Mouse (Mus musculus): ENCODE data around the gene Tspoap1. TPM values are rescaled to one million over a fixed set of nuclear protein-coding genes. Genes with fewer than 3 reads are reported as not detected.

The Tspoap1 gene
- polyA plus RNA-seq, 1 experiment from 2014 or later = 11.0 TPM

GRCm38 (mm10) chr11:87756251-87756820, 4.0 kb upstream of the Tspoap1 start:
- Histone ChIP-seq H3K9me3 (no peaks in the 10 kb centered on the region), H3K36me3 (replicated peaks) (no peaks in the 10 kb centered on the region), H3K4me3 (peak overlapping the region; percentile 33), H3K27ac (peak overlapping the region; percentile 63; the same call in 1 of the 2 replicates), H3K27me3 (ENCODE audit: poor library complexity, severe bottlenecking) (peaks cover 22% of the 10 kb centered on the region), H3K4me1 (peaks cover 20% of the 10 kb centered on the region)
- WGBS = 88% methylated on average over 15 of the region's 15 CpGs
- DNase-seq (ENCODE audit: extremely low spot score, low spot score) = no peak

DNA sequence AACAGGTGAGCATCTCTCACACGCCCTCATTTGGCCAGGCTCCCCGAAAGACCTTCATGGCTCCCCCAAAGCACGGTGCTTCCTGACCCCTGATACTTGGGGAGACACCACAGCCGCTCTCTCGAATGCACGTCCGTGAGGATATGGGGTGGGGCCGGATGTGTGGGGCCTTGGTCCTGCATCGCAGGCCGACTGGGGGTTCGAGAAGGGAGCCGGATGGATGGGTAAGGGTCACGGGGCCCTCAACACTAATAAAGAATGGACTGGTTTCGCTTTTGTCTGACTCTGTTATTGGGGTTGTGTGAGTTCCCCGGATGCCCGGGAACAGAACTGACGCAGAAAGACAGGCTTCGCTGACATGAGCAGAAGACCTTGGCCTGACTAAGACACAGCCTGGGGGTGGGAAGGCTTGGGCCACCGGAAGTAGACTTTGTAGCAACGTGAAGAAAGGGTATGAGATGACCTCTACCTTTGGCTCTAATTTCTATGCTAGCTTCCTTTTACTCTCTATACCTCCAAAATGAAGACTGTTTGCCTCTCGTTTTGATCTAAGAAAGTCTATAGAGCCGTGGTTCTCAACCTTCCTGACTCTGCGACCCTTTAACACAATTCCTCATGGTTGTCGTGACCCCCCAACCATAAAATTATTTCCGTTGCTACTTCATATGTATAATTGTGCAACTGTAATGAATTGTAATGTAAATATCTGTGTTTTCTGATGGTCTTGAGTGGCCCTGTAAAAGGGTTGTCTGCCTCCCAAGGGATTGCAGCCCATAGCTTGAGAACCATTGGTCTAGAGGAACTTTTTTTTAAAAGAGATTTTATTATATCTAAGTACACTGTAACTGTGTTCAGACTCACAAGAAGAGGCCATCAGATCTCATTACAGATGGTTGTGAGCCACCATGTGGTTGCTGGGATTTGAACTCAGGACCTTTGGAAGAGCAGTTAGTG, 3.1 kb upstream of the Tspoap1 start:
- Histone ChIP-seq H3K27me3 (ENCODE audit: poor library complexity, severe bottlenecking) (peaks cover 32% of the 10 kb centered on the region), H3K4me1 (peaks cover 20% of the 10 kb centered on the region), H3K4me3 (peak overlapping the region; percentile 33), H3K27ac (no peak overlapping the region), H3K9me3 (no peaks in the 10 kb centered on the region), H3K36me3 (replicated peaks) (no peaks in the 10 kb centered on the region)
- whole genome bisulfite sequencing = 91% methylated on average over 25 of the region's 25 CpGs
- DNase-seq (ENCODE audit: extremely low spot score, low spot score) = no peak

DNA sequence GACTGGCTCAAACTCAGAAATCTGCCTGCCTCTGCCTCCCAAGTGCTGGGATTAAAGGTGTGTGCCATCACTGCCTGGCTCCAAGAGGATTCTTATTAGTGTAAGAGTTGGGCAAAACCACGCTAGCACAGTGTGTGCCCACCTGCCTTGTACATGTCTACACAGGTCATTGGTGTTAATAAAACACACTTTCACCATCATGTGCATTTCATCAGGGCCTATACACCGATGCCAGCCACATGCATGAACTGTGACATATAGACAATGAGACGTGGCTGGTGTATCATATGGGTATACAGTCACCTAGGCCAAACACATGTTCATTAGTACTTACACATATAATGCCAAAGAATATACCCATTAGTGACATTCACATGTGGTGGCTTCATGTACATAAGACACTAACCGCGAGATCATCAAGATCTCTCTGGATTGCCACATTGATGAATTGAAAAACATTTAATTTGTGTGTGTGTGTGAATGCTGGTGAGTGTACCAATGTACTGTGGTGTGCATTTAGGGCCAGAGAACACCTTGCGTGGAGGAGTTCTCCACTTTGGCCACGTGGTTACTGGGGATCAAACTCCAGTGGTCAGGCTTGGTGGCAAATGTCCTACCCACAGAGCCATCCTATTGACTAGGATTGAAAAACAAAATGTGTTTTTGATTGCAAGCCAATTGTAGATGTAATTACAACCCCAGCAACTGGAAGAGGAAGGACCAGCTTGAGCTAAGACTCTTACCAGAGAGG, 2.0 kb upstream of the Tspoap1 start:
- no peak for DNase-seq (ENCODE audit: extremely low spot score, low spot score)
- WGBS = 77% methylated on average over 7 of the region's 7 CpGs
- Histone ChIP-seq H3K27me3 (ENCODE audit: poor library complexity, severe bottlenecking) (peaks cover 42% of the 10 kb centered on the region), H3K4me3 (no peak overlapping the region), H3K4me1 (peaks cover 27% of the 10 kb centered on the region), H3K36me3 (replicated peaks) (no peaks in the 10 kb centered on the region), H3K27ac (no peak overlapping the region), H3K9me3 (no peaks in the 10 kb centered on the region)

GRCm38 (mm10) chr11:87758957-87759608, 1.3 kb upstream of the Tspoap1 start:
- H3K27ac ChIP-seq = no peak overlapping the region
- no peak for DNase-seq (ENCODE audit: extremely low spot score, low spot score)
- no peaks in the 10 kb centered on the region for H3K36me3 ChIP-seq (replicated peaks)
- H3K27me3 ChIP-seq (ENCODE audit: poor library complexity, severe bottlenecking) = peaks cover 50% of the 10 kb centered on the region
- H3K4me1 ChIP-seq = peaks cover 35% of the 10 kb centered on the region
- H3K9me3 ChIP-seq = no peaks in the 10 kb centered on the region
- H3K4me3 ChIP-seq = no peak overlapping the region
- WGBS = 76% methylated on average over 4 of the region's 4 CpGs

- no peak for DNase-seq (ENCODE audit: extremely low spot score, low spot score)
- peaks cover 55% of the 10 kb centered on the region for H3K27me3 ChIP-seq (ENCODE audit: poor library complexity, severe bottlenecking)
- no peak overlapping the region for H3K4me3 ChIP-seq
- H3K4me1 ChIP-seq = peaks cover 36% of the 10 kb centered on the region
- H3K9me3 ChIP-seq = no peaks in the 10 kb centered on the region
- no peaks in the 10 kb centered on the region for H3K36me3 ChIP-seq (replicated peaks)
- WGBS = 4% methylated on average over 3 of the region's 3 CpGs
- H3K27ac ChIP-seq = no peak overlapping the region
These were observed 734 bp upstream of the Tspoap1 start for GRCm38 (mm10) chr11:87759609-87760005.

GRCm38 (mm10) chr11:87761181-87761721, 910 bp downstream of the Tspoap1 start:
- Histone ChIP-seq H3K4me1 (peaks cover 42% of the 10 kb centered on the region), H3K36me3 (replicated peaks) (no peaks in the 10 kb centered on the region), H3K27me3 (ENCODE audit: poor library complexity, severe bottlenecking) (peaks cover 71% of the 10 kb centered on the region), H3K4me3 (peak overlapping the region; percentile 42; the same call in 1 of the 2 replicates), H3K9me3 (no peaks in the 10 kb centered on the region), H3K27ac (no peak overlapping the region)
- 60% methylated on average over 11 of the region's 11 CpGs for WGBS
- no peak for DNase-seq (ENCODE audit: extremely low spot score, low spot score)

DNA sequence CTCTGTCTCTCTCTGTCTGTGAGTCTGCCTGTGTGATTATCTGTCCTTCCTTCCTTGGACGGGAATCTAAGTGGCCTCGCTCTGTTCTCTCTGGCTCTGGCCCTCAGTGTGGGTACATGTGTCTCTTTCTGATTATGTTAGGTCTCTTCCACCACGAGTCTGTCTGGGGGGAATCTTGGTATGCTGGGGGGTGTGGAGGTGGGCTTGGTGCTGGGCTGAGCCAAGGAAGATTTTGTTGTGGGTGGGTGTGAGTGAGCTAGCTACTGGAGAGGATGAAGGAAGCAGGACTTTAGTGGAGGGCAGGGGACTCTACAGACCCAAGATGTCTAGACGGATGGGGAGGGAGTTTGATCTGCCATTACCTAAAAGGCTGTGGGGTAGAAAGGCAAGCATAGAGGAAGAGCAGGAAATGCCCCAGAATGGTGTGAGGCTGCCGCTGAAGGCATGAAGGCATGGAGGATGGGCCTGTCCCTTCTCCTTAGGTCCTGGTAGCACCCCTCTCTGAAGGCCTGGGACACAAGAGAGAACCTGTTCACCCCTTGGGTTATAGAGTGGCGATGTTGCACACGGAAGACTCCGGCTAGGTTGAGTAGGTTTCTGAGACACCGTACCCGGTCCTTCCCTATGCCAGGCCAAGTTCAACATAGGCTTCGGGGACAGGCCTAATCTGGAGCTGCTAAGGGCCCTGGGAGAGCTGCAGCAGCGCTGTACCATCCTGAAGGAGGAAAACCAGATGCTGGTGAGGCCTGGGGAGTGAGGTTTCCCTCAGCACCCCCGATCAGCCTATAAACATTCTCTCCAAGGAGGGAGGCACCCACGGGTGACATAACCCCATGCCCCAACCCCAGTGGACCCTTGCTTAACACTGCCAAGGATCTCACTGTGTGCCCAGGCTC, 1.7 kb downstream of the Tspoap1 start:
- peaks cover 79% of the 10 kb centered on the region for H3K27me3 ChIP-seq (ENCODE audit: poor library complexity, severe bottlenecking)
- peaks cover 42% of the 10 kb centered on the region for H3K4me1 ChIP-seq
- DNase-seq (ENCODE audit: extremely low spot score, low spot score) = no peak
- 76% methylated on average over 14 of the region's 14 CpGs for WGBS
- no peaks in the 10 kb centered on the region for H3K9me3 ChIP-seq
- H3K27ac ChIP-seq = no peak overlapping the region
- H3K36me3 ChIP-seq (replicated peaks) = no peaks in the 10 kb centered on the region
- H3K4me3 ChIP-seq = no peak overlapping the region

DNA sequence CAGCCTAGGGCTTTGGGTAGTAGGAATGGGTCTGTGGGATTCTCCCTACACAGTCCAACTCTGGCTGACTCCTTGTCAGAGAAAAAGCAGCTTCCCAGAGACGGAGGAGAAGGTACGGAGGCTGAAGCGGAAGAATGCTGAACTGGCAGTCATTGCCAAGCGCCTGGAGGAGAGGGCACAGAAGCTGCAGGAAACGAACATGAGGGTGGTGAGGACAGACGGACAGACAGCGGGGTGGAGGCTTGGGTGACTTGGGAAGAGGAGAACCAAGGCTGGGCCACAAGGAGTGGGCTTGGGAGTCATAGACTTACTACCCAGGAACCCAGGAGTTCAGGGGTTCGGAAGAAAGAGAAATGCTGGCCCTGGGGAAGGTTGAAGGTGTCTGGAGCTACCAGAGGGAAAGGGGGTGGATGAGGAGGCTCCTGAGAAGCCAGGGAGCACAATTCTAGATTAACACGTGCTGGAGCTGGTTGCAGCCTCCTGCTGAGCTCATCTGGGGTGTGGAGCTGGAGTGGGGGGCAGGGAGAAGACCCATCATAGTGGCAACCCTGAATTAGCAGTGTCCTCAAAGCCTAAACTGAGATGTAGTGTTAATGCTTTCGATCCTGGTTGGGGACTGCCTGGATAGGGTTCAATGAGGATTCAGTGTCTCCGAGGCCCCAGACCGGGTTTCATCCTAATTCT, 2.5 kb downstream of the Tspoap1 start:
- no peaks in the 10 kb centered on the region for H3K36me3 ChIP-seq (replicated peaks)
- no peaks in the 10 kb centered on the region for H3K9me3 ChIP-seq
- DNase-seq (ENCODE audit: extremely low spot score, low spot score) = no peak
- peaks cover 79% of the 10 kb centered on the region for H3K27me3 ChIP-seq (ENCODE audit: poor library complexity, severe bottlenecking)
- WGBS = 43% methylated on average over 12 of the region's 12 CpGs
- no peak overlapping the region for H3K27ac ChIP-seq
- peak overlapping the region; percentile 72 for H3K4me3 ChIP-seq
- peaks cover 42% of the 10 kb centered on the region for H3K4me1 ChIP-seq

DNA sequence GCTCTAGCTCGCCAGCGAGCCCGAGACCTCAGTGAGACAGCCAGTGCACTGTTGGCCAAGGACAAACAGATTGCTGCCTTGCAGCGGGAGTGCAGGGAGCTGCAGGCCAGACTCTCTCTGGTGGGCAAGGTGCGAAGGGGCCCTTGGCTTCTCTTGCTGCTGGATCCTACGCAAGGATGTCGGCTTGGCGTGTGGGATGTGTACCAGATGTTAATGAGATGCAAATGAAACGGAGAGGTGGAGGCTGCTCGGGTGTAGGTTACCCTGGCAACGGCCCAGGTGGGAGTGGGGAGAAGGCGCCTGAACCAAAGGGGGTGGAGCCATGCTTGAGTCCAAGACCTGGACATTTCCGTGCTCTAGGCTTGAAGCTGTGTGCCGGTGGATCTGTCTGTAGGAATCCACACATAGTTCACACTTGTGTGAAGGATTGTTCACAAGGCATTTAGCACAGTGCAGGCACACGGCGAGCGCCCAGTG, 3.2 kb downstream of the Tspoap1 start:
- H3K4me3 ChIP-seq = peak overlapping the region; percentile 72
- H3K27ac ChIP-seq = peak overlapping the region; percentile 85
- peaks cover 85% of the 10 kb centered on the region for H3K27me3 ChIP-seq (ENCODE audit: poor library complexity, severe bottlenecking)
- 1% methylated on average over 17 of the region's 17 CpGs for WGBS
- no peaks in the 10 kb centered on the region for H3K36me3 ChIP-seq (replicated peaks)
- H3K4me1 ChIP-seq = peaks cover 42% of the 10 kb centered on the region
- no peaks in the 10 kb centered on the region for H3K9me3 ChIP-seq
- peak; percentile 71 for DNase-seq (ENCODE audit: extremely low spot score, low spot score)

GRCm38 (mm10) chr11:87763988-87764876, 3.9 kb downstream of the Tspoap1 start:
- Histone ChIP-seq H3K27me3 (ENCODE audit: poor library complexity, severe bottlenecking) (peaks cover 84% of the 10 kb centered on the region), H3K27ac (peak overlapping the region; percentile 85), H3K4me1 (peaks cover 42% of the 10 kb centered on the region), H3K4me3 (peak overlapping the region; percentile 72), H3K36me3 (replicated peaks) (no peaks in the 10 kb centered on the region), H3K9me3 (no peaks in the 10 kb centered on the region)
- DNase-seq (ENCODE audit: extremely low spot score, low spot score) = peak; percentile 51
- under 1% methylated on average over 61 of the region's 65 CpGs for WGBS
